Mouse (Mus musculus): ENCODE data around the gene Ctbp2.

GRCm38 (mm10) chr7:133037618-133038017 lies 86.5 kb downstream of the Ctbp2 start:
- TF ChIP-seq CTCF (IDR thresholded peaks at IDR 0.05) = no peak
- peak; percentile 79 for TF ChIP-seq EP300 (IDR thresholded peaks at IDR 0.05)
